Mouse (Mus musculus) bone marrow macrophage, adult 2 months (primary cell): ENCODE data around the gene Afap1l2.

ENCODE experiments used
- CTCF ChIP-seq: IDR thresholded peaks from 2 replicates; pipeline ENCODE4 v1.5.1; 2012; ENCODE audit warnings: low read depth, mild to moderate bottlenecking, low read length, moderate library complexity
- POLR2A ChIP-seq: IDR thresholded peaks from 2 replicates; pipeline ENCODE4 v1.6.1; 2012; ENCODE audit warnings: mild to moderate bottlenecking, low read depth, low read length, borderline replicate concordance

DNA sequence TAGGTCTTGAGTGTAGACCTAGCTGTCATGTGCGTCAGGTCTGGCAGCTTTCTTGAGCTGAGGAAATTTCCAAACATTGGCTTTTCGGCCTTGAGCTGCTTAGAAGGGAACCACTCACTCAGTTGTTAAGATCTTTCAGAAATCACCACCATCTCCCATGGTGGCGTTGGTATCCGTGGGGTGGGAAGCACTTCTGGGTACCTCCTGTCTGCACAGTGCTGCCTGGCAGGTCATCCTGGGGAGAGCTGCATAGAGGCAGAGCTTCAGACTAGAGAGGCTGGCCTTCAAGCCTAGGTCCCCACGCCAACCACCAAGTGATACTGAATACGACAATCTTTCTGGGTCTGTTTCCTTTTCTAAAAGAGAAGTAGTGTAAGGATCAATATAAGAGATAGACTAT, 21.4 kb upstream of the Afap1l2 start:
- TF ChIP-seq POLR2A (no peak), CTCF (no peak)
